Mouse (Mus musculus) heart, embryonic 12.5 days (tissue): ENCODE results near the gene Gstk1. TPM values are rescaled to one million over a fixed set of nuclear protein-coding genes. Genes with fewer than 3 reads are reported as not detected.
A peak's percentile ranks its signal among the peaks of the same experiment; 100 is the strongest.

Source experiments
- ATAC-seq: fragments of 200-750 bp; cut with Nextera tagmentation; 2 replicates; pipeline ENCODE4 v1.8.0; 2017; ENCODE audit warnings: moderate TSS enrichment, moderate library complexity; ENCODE audit not compliant: insufficient number of reproducible peaks, low FRiP score
- H3K27ac ChIP-seq: fragments of 300-500 bp; sonication (generic); 2 replicates; pipeline ENCODE4 v1.5.1; 2016; ENCODE audit warnings: mild to moderate bottlenecking, moderate library complexity; ENCODE audit not compliant: poor library complexity, severe bottlenecking
- H3K27me3 ChIP-seq: fragments of 300-500 bp; sonication (generic); replicated peaks from 2 replicates; pipeline ENCODE4 v1.6.1; 2016; ENCODE audit warnings: mild to moderate bottlenecking, moderate library complexity
- H3K36me3 ChIP-seq: fragments of 300-500 bp; sonication (generic); 2 replicates; pipeline ENCODE4 v1.6.1; 2016; ENCODE audit warnings: mild to moderate bottlenecking, moderate library complexity
- H3K4me1 ChIP-seq: fragments of 300-500 bp; sonication (generic); replicated peaks from 2 replicates; pipeline ENCODE4 v1.6.1; 2016; ENCODE audit warnings: mild to moderate bottlenecking
- H3K4me2 ChIP-seq: fragments of 300-500 bp; sonication (generic); 2 replicates; pipeline ENCODE4 v1.6.1; 2016; ENCODE audit warnings: mild to moderate bottlenecking, moderate library complexity
- H3K4me3 ChIP-seq: fragments of 300-500 bp; sonication (generic); 2 replicates; pipeline ENCODE4 v1.5.1; 2016; ENCODE audit warnings: mild to moderate bottlenecking
- H3K9ac ChIP-seq: fragments of 300-500 bp; sonication (generic); 2 replicates; pipeline ENCODE4 v1.6.1; 2016; ENCODE audit warnings: mild to moderate bottlenecking, moderate library complexity
- H3K9me3 ChIP-seq: fragments of 300-500 bp; sonication (generic); replicated peaks from 2 replicates; pipeline ENCODE4 v1.6.1; 2016; ENCODE audit warnings: mild to moderate bottlenecking, moderate library complexity
- WGBS: fragments of 180-500 bp; shearing (Covaris S2); methylation state at CpG from one replicate; pipeline ENCODE4 v1.1.7; 2016; 5-methylcytosine and 5-hydroxymethylcytosine counted together
- polyA plus RNA-seq: library from polyadenylated mRNA; unstranded; fragments of >200 nt; fragmentation: Nextera tagmentation; extraction: Ambion mirVana; gene quantifications from 2 replicates; pipeline ENCODE4 v1.2.1, GENCODE M21; 2016

Gene Gstk1
- polyA plus RNA-seq, 1 experiment from 2014 or later = 10.9 TPM

DNA sequence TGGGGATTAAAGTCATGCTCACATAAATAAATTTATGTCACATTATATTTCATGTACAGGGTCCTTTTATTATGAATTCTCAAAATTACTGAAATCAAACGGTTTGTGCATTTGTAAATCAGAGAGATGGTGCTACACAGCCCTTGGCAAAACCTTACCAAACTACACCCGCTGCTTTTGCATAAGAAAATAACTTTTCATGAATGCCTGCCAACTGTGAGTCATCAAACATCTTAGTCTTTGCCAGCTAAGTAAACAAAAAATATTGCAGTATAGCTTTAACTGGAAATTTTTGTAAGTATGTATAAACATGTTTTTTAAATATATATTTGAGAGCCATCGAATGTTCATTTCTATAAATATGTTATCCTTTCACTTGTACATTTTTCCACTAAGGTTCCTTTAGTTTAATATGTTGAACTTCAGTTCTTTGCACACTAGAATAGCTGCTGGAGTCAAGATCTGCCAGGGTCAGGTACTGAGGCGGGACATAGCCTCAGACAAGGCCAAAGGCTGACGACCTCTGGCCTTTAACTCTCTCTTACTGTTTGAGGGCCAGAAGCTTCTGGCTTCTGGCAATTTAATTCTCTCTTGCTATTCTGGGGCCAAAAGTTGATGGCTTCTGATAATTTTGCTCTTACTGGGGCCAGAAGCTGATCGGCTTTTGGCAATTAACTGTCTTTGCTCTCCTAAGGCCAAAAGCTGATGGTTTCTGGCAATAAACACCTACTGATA is 4.3 kb upstream of the Gstk1 start:
- 72% methylated on average over 6 of the region's 6 CpGs for WGBS
- H3K27me3 ChIP-seq = peaks cover 1% of the 10 kb centered on the region
- H3K9ac ChIP-seq = no peak overlapping the region
- ATAC-seq = no peak
- H3K4me2 ChIP-seq = no peak overlapping the region
- no peak overlapping the region for H3K27ac ChIP-seq
- H3K4me3 ChIP-seq = no peak overlapping the region
- no peaks in the 10 kb centered on the region for H3K36me3 ChIP-seq
- H3K4me1 ChIP-seq = peaks cover 9% of the 10 kb centered on the region
- no peaks in the 10 kb centered on the region for H3K9me3 ChIP-seq

- Histone ChIP-seq H3K9ac (no peak overlapping the region), H3K4me3 (no peak overlapping the region), H3K9me3 (no peaks in the 10 kb centered on the region), H3K4me2 (no peak overlapping the region), H3K36me3 (no peaks in the 10 kb centered on the region), H3K27ac (no peak overlapping the region), H3K4me1 (peaks cover 10% of the 10 kb centered on the region), H3K27me3 (peaks cover 13% of the 10 kb centered on the region)
- ATAC-seq = no peak
- WGBS = 10% methylated on average over 8 of the region's 8 CpGs
These were observed 1.4 kb downstream of the Gstk1 start for GRCm38 (mm10) chr6:42247173-42247572.

DNA sequence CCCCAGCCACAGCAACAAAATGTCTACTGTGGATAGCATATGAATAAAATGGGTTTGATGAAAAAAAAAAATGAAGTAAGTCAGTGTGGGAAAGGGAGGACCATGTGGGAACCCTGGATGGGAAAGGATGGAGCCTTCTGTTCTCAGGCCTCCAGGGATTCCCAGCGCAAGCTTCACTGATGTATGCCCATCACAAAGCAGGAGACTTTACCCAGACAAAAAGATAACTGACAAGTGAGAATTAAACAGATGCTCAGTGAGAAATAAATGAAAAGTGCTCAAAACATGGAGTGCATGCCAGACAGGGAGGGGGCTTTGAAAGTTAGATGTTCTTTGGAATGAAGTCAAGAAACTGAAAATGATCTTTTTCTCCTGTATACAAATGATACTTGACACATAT is 2.2 kb downstream of the Gstk1 start:
- peaks cover 13% of the 10 kb centered on the region for H3K27me3 ChIP-seq
- ATAC-seq = no peak
- H3K9ac ChIP-seq = no peak overlapping the region
- no peaks in the 10 kb centered on the region for H3K36me3 ChIP-seq
- H3K9me3 ChIP-seq = no peaks in the 10 kb centered on the region
- peaks cover 10% of the 10 kb centered on the region for H3K4me1 ChIP-seq
- H3K4me3 ChIP-seq = no peak overlapping the region
- H3K4me2 ChIP-seq = no peak overlapping the region
- no peak overlapping the region for H3K27ac ChIP-seq
- WGBS = 91% methylated on average over 1 of the region's 1 CpGs

DNA sequence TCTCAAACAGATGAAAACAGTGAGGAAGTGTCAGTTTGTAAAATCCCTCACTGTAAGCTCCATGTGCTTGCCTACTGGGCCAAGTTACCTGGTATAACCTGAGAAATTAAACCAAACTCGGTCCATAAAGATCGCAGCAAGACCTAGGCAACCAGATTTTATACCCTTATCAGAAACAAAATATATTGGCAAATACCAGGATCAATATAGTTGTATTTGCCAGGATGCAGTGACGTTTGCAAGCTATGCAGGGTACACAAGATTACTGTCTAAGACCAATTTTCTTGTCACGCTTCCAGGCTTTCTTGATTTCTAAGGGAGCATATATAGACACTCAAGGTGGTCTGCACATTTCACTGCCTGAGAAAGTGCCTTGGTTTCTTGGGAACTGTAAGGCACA is 6.1 kb downstream of the Gstk1 start:
- 77% methylated on average over 4 of the region's 4 CpGs for WGBS
- no peak overlapping the region for H3K4me2 ChIP-seq
- H3K9ac ChIP-seq = no peak overlapping the region
- H3K27ac ChIP-seq = no peak overlapping the region
- H3K9me3 ChIP-seq = no peaks in the 10 kb centered on the region
- H3K36me3 ChIP-seq = no peaks in the 10 kb centered on the region
- peaks cover 9% of the 10 kb centered on the region for H3K27me3 ChIP-seq
- no peaks in the 10 kb centered on the region for H3K4me1 ChIP-seq
- no peak for ATAC-seq
- H3K4me3 ChIP-seq = no peak overlapping the region

DNA sequence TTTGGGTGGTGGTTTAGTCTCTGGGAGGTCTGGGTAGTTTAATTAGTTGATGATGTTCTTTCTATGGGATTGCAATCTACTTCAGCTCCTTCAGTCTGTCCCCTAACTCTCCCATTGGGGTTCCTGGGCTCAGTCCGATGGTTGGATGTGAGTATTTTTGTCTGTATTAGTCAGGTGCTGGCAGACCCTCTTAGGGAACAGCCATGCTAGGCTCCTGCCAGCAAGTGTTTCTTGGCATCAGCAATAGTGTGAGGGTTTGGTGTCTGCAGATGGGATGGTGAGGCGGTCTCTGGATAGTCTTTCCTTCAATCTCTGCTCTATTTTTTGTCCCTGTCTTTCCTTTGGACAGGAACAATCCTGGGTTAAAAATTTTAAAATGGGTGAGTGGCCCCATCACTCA is 7.4 kb downstream of the Gstk1 start:
- Histone ChIP-seq H3K27ac (no peak overlapping the region), H3K27me3 (0 out of 2 replicates have a peak, but pooled peaks cover 2% of the 10 kb centered on the region), H3K4me2 (no peak overlapping the region), H3K9me3 (no peaks in the 10 kb centered on the region), H3K9ac (no peak overlapping the region), H3K4me1 (no peaks in the 10 kb centered on the region), H3K4me3 (no peak overlapping the region), H3K36me3 (no peaks in the 10 kb centered on the region)
- 67% methylated on average over 2 of the region's 2 CpGs for WGBS
- no peak for ATAC-seq

DNA sequence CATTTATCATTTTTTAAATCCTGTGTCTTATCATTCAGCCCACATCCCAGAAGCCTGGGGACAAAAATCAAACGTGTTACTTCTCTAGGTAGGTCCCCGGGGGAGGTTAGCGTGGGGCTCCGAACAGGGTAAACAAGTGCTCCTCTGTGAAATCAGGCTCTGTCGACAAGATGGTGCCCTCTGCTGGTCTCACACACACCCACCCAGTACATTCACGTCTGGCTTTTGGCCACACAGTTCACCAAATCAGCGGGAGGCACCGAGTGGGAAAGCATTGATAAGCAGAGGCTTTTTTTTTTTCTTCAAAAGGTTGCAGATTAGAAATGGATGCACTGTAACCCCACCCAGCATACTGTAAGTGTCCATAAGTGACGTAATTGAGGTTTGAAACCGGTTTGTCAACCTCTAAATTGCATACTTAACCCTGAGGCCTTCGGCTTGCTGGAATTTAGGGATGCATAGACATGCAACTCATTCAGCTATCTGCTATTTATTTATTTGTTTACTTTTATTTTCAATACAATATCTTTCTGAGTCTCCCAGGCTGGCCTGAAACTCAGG is 11.6 kb downstream of the Gstk1 start:
- Histone ChIP-seq H3K4me3 (no peak overlapping the region), H3K36me3 (no peaks in the 10 kb centered on the region), H3K4me1 (0 out of 2 replicates have a peak, but pooled peaks cover 6% of the 10 kb centered on the region), H3K4me2 (peak overlapping the region; percentile 43), H3K9me3 (no peaks in the 10 kb centered on the region), H3K9ac (no peak overlapping the region), H3K27me3 (peaks cover 3% of the 10 kb centered on the region; the same call in 1 of the 2 replicates), H3K27ac (no peak overlapping the region)
- WGBS = 17% methylated on average over 11 of the region's 11 CpGs
- peak; percentile 77 for ATAC-seq

DNA sequence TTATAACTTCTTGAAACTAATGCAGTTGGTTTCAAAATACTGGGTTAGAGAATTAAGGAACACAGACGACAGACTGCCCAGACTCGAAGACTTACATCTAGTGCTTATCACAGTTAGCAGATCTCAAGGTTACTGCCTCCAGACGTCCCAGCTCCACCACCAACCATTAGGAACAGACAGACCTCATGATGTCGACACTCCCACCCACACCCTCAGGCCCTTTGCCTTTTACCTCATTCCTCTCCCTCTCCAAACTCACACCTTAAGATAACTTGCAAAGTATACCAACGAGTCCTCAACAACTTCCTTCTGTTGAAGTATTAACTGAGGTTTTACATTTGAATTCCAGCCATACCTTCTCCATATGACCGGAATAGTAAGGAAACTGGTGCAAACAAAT is 14.7 kb downstream of the Gstk1 start:
- Histone ChIP-seq H3K9me3 (no peaks in the 10 kb centered on the region), H3K4me1 (peaks cover 6% of the 10 kb centered on the region; the same call in 1 of the 2 replicates), H3K36me3 (no peaks in the 10 kb centered on the region), H3K4me3 (no peak overlapping the region), H3K27ac (no peak overlapping the region), H3K9ac (no peak overlapping the region), H3K27me3 (peaks cover 3% of the 10 kb centered on the region; the same call in 1 of the 2 replicates), H3K4me2 (no peak overlapping the region)
- no peak for ATAC-seq
- 44% methylated on average over 6 of the region's 6 CpGs for WGBS

GRCm38 (mm10) chr6:42261524-42262170 is 15.9 kb downstream of the Gstk1 start, which contains the start of gene Tmem139:
Gene Tmem139 (plus strand): TSS chr6:42261970.
- Histone ChIP-seq H3K9me3 (no peaks in the 10 kb centered on the region), H3K4me2 (peak within 1 kb of the TSS; percentile 61), H3K27ac (no peak within 1 kb of the TSS), H3K36me3 (no peaks in the 10 kb centered on the region), H3K4me3 (peak within 1 kb of the TSS; percentile 30), H3K4me1 (peaks cover 9% of the 10 kb centered on the region; the same call in 1 of the 2 replicates), H3K9ac (peak within 1 kb of the TSS; percentile 33; the same call in 1 of the 2 replicates), H3K27me3 (peaks cover 3% of the 10 kb centered on the region; the same call in 1 of the 2 replicates)
- ATAC-seq = no peak
- WGBS = 17% methylated on average over 20 of the region's 20 CpGs

GRCm38 (mm10) chr6:42264626-42265312 is 19.0 kb downstream of the Gstk1 start, which contains the start of gene Casp2:
Gene Casp2 (plus strand): TSS chr6:42264985.
- peak within 1 kb of the TSS; percentile 93 for H3K9ac ChIP-seq
- peaks cover 13% of the 10 kb centered on the region for H3K4me1 ChIP-seq
- peak; percentile 99 for ATAC-seq
- H3K9me3 ChIP-seq = no peaks in the 10 kb centered on the region
- H3K4me2 ChIP-seq = peak within 1 kb of the TSS; percentile 92
- WGBS = 1% methylated on average over 51 of the region's 51 CpGs
- peak within 1 kb of the TSS; percentile 88 for H3K4me3 ChIP-seq
- peak within 1 kb of the TSS; percentile 89 for H3K27ac ChIP-seq
- peaks cover 3% of the 10 kb centered on the region; the same call in 1 of the 2 replicates for H3K27me3 ChIP-seq
- H3K36me3 ChIP-seq = peaks cover 26% of the 10 kb centered on the region

DNA sequence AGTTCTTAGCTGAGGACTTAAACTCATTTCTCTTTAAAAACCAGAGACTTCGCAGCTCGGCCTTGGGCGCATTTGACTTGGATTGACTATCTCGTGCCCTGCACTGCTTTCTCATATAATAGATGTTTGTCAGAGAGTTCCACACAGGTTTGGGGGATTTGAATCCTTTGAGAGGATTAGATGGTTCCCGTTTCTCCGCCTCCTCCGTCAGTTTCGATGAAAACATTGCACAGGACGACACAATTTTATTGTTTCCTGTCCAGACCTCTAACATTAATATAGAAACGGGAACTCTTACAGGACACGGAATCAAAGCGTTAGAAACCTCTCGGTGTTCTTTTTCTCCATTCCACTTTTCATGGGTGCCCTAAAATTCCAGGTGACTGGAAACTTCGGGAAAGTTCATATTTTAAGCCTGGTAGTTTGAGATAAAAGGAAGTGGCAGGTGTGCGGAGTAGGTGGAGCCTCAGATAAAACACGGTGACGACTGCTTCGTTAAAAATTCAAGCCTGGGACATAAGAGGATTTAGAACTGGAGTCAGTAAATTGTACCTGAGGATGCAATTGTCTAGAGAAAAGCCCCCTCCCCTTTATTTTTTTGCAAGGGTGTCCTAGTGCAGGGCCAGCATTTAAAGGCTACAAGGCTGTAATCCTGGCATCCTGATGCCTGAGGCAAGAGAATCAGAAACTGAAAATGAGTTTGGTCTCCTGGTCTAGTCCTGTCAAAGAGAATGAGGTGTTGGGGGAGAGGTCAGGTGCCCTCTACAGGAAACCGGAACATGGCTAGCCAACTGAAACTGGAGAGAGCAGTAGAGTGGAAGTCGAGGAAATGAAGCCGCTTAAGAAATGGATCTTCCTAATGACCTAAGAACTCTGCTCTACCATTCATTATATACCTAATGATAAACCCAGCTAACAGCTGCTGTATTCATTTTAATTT is 19.9 kb downstream of the Gstk1 start:
- under 1% methylated on average over 21 of the region's 21 CpGs for WGBS
- H3K27ac ChIP-seq = peak overlapping the region; percentile 89
- peaks cover 18% of the 10 kb centered on the region for H3K4me1 ChIP-seq
- H3K36me3 ChIP-seq = peaks cover 32% of the 10 kb centered on the region
- H3K9me3 ChIP-seq = no peaks in the 10 kb centered on the region
- peak overlapping the region; percentile 88 for H3K4me3 ChIP-seq
- peaks cover 3% of the 10 kb centered on the region; the same call in 1 of the 2 replicates for H3K27me3 ChIP-seq
- peak overlapping the region; percentile 93 for H3K9ac ChIP-seq
- H3K4me2 ChIP-seq = peak overlapping the region; percentile 92
- no peak for ATAC-seq
